Mouse (Mus musculus) limb, embryonic 10.5 days (tissue): Measurements from ENCODE around the gene Iqsec1. TPM values are rescaled to one million over a fixed set of nuclear protein-coding genes. Genes with fewer than 3 reads are reported as not detected.

Experiments
- DNase-seq: peaks from one replicate; pipeline ENCODE4 v3.0.0-alpha.2; 2017; ENCODE audit warnings: low spot score
- H3K27ac ChIP-seq: fragments of 300-500 bp; sonication (generic); 2 replicates; pipeline ENCODE4 v1.5.1; 2016; ENCODE audit warnings: mild to moderate bottlenecking
- H3K27me3 ChIP-seq: fragments of 300-500 bp; sonication (generic); 2 replicates; pipeline ENCODE4 v1.6.1; 2016; ENCODE audit warnings: low read depth, mild to moderate bottlenecking; ENCODE audit not compliant: poor library complexity, severe bottlenecking
- H3K36me3 ChIP-seq: fragments of 300-500 bp; sonication (generic); 2 replicates; pipeline ENCODE4 v1.6.1; 2016; ENCODE audit warnings: mild to moderate bottlenecking, moderate library complexity
- H3K4me1 ChIP-seq: fragments of 300-500 bp; sonication (generic); 2 replicates; pipeline ENCODE4 v1.6.1; 2016
- H3K4me3 ChIP-seq: fragments of 300-500 bp; sonication (generic); 2 replicates; pipeline ENCODE4 v1.5.1; 2016; ENCODE audit warnings: mild to moderate bottlenecking, moderate library complexity
- H3K9me3 ChIP-seq: fragments of 300-500 bp; sonication (generic); replicated peaks from 2 replicates; pipeline ENCODE4 v1.6.1; 2016; ENCODE audit warnings: mild to moderate bottlenecking
- WGBS: fragments of 180-500 bp; shearing (Covaris S2); methylation state at CpG from one replicate; pipeline ENCODE4 v1.1.7; 2016; 5-methylcytosine and 5-hydroxymethylcytosine counted together
- polyA plus RNA-seq: library from polyadenylated mRNA; unstranded; fragments of >200 nt; fragmentation: Nextera tagmentation; extraction: Ambion mirVana; gene quantifications from 2 replicates; pipeline ENCODE4 v1.2.1, GENCODE M21; 2016

Iqsec1 gene
- polyA plus RNA-seq, 1 experiment from 2014 or later, result 6.7 TPM

- Histone ChIP-seq H3K4me1 (peaks cover 17% of the 10 kb centered on the region), H3K4me3 (no peak overlapping the region), H3K27ac (no peak overlapping the region), H3K9me3 (no peaks in the 10 kb centered on the region), H3K36me3 (no peaks in the 10 kb centered on the region), H3K27me3 (peaks cover 9% of the 10 kb centered on the region; the same call in 1 of the 2 replicates)
- no peak for DNase-seq
- 76% methylated on average over 1 of the region's 1 CpGs for WGBS
Observed at GRCm38 (mm10) chr6:90813526-90813925, 175.0 kb downstream of the Iqsec1 start.

GRCm38 (mm10) chr6:90812584-90812983 is 175.9 kb downstream of the Iqsec1 start:
- Histone ChIP-seq H3K4me1 (peaks cover 26% of the 10 kb centered on the region), H3K9me3 (no peaks in the 10 kb centered on the region), H3K36me3 (no peaks in the 10 kb centered on the region), H3K27ac (no peak overlapping the region), H3K4me3 (no peak overlapping the region), H3K27me3 (peaks cover 9% of the 10 kb centered on the region; the same call in 1 of the 2 replicates)
- DNase-seq, result no peak
- 89% methylated on average over 8 of the region's 8 CpGs for WGBS

GRCm38 (mm10) chr6:90812072-90812471 is 176.4 kb downstream of the Iqsec1 start:
- Histone ChIP-seq H3K36me3 (no peaks in the 10 kb centered on the region), H3K4me3 (no peak overlapping the region), H3K9me3 (no peaks in the 10 kb centered on the region), H3K27me3 (peaks cover 9% of the 10 kb centered on the region; the same call in 1 of the 2 replicates), H3K4me1 (peaks cover 26% of the 10 kb centered on the region), H3K27ac (no peak overlapping the region)
- WGBS, result 73% methylated on average over 3 of the region's 3 CpGs
- DNase-seq, result no peak

GRCm38 (mm10) chr6:90810576-90810975 is 177.9 kb downstream of the Iqsec1 start:
- Histone ChIP-seq H3K9me3 (no peaks in the 10 kb centered on the region), H3K27ac (no peak overlapping the region), H3K4me1 (peaks cover 26% of the 10 kb centered on the region), H3K4me3 (0 out of 2 replicates have a peak overlapping the region, but pooled peaks have one; percentile 45), H3K27me3 (peaks cover 9% of the 10 kb centered on the region; the same call in 1 of the 2 replicates), H3K36me3 (no peaks in the 10 kb centered on the region)
- DNase-seq, result no peak
- 58% methylated on average over 1 of the region's 1 CpGs for WGBS

- no peaks in the 10 kb centered on the region for H3K9me3 ChIP-seq
- peaks cover 26% of the 10 kb centered on the region for H3K4me1 ChIP-seq
- 2% methylated on average over 22 of the region's 22 CpGs for WGBS
- 0 out of 2 replicates have a peak overlapping the region, but pooled peaks have one; percentile 11 for H3K27ac ChIP-seq
- peak; percentile 87 for DNase-seq
- H3K36me3 ChIP-seq, result no peaks in the 10 kb centered on the region
- peak overlapping the region; percentile 45 for H3K4me3 ChIP-seq
- peaks cover 9% of the 10 kb centered on the region; the same call in 1 of the 2 replicates for H3K27me3 ChIP-seq
Observed at GRCm38 (mm10) chr6:90809960-90810362, 178.5 kb downstream of the Iqsec1 start.

- Histone ChIP-seq H3K36me3 (no peaks in the 10 kb centered on the region), H3K27ac (no peak overlapping the region), H3K4me1 (peaks cover 26% of the 10 kb centered on the region), H3K4me3 (0 out of 2 replicates have a peak overlapping the region, but pooled peaks have one; percentile 45), H3K9me3 (no peaks in the 10 kb centered on the region), H3K27me3 (peaks cover 9% of the 10 kb centered on the region; the same call in 1 of the 2 replicates)
- no peak for DNase-seq
- 73% methylated on average over 11 of the region's 11 CpGs for WGBS
Observed at GRCm38 (mm10) chr6:90809077-90809840, 179.2 kb downstream of the Iqsec1 start.

- Histone ChIP-seq H3K4me1 (peaks cover 26% of the 10 kb centered on the region), H3K9me3 (no peaks in the 10 kb centered on the region), H3K4me3 (no peak overlapping the region), H3K27me3 (peaks cover 9% of the 10 kb centered on the region; the same call in 1 of the 2 replicates), H3K36me3 (no peaks in the 10 kb centered on the region), H3K27ac (no peak overlapping the region)
- WGBS, result 13% methylated on average over 5 of the region's 5 CpGs
- DNase-seq, result peak; percentile 34
Observed at GRCm38 (mm10) chr6:90808544-90808943, 179.9 kb downstream of the Iqsec1 start.

- Histone ChIP-seq H3K9me3 (no peaks in the 10 kb centered on the region), H3K4me3 (no peak overlapping the region), H3K36me3 (no peaks in the 10 kb centered on the region), H3K4me1 (peaks cover 26% of the 10 kb centered on the region), H3K27ac (no peak overlapping the region), H3K27me3 (peaks cover 9% of the 10 kb centered on the region; the same call in 1 of the 2 replicates)
- 68% methylated on average over 3 of the region's 3 CpGs for WGBS
- DNase-seq, result no peak
Observed at GRCm38 (mm10) chr6:90808134-90808533, 180.4 kb downstream of the Iqsec1 start.

GRCm38 (mm10) chr6:90807581-90807980 is 180.9 kb downstream of the Iqsec1 start:
- no peak overlapping the region for H3K4me3 ChIP-seq
- H3K4me1 ChIP-seq, result peaks cover 26% of the 10 kb centered on the region
- H3K9me3 ChIP-seq, result no peaks in the 10 kb centered on the region
- H3K27ac ChIP-seq, result no peak overlapping the region
- no peaks in the 10 kb centered on the region for H3K36me3 ChIP-seq
- 62% methylated on average over 2 of the region's 2 CpGs for WGBS
- peaks cover 9% of the 10 kb centered on the region; the same call in 1 of the 2 replicates for H3K27me3 ChIP-seq
- no peak for DNase-seq

GRCm38 (mm10) chr6:90806743-90807142 is 181.7 kb downstream of the Iqsec1 start:
- Histone ChIP-seq H3K27me3 (peaks cover 9% of the 10 kb centered on the region; the same call in 1 of the 2 replicates), H3K36me3 (no peaks in the 10 kb centered on the region), H3K4me1 (peaks cover 26% of the 10 kb centered on the region), H3K27ac (no peak overlapping the region), H3K9me3 (no peaks in the 10 kb centered on the region), H3K4me3 (no peak overlapping the region)
- no peak for DNase-seq
- WGBS, result 87% methylated on average over 1 of the region's 1 CpGs

- DNase-seq, result no peak
- H3K4me3 ChIP-seq, result no peak overlapping the region
- peaks cover 21% of the 10 kb centered on the region for H3K4me1 ChIP-seq
- H3K9me3 ChIP-seq, result no peaks in the 10 kb centered on the region
- no peak overlapping the region for H3K27ac ChIP-seq
- WGBS, result 71% methylated on average over 2 of the region's 2 CpGs
- peaks cover 9% of the 10 kb centered on the region; the same call in 1 of the 2 replicates for H3K27me3 ChIP-seq
- no peaks in the 10 kb centered on the region for H3K36me3 ChIP-seq
Observed at GRCm38 (mm10) chr6:90805101-90805500, 183.4 kb downstream of the Iqsec1 start.

GRCm38 (mm10) chr6:90804646-90805045 is 183.8 kb downstream of the Iqsec1 start:
- Histone ChIP-seq H3K36me3 (no peaks in the 10 kb centered on the region), H3K9me3 (no peaks in the 10 kb centered on the region), H3K4me3 (no peak overlapping the region), H3K27ac (no peak overlapping the region), H3K27me3 (peaks cover 9% of the 10 kb centered on the region; the same call in 1 of the 2 replicates), H3K4me1 (peaks cover 17% of the 10 kb centered on the region)
- DNase-seq, result no peak

GRCm38 (mm10) chr6:90802604-90803003 is 185.9 kb downstream of the Iqsec1 start:
- H3K4me3 ChIP-seq, result no peak overlapping the region
- no peaks in the 10 kb centered on the region for H3K9me3 ChIP-seq
- WGBS, result 84% methylated on average over 8 of the region's 8 CpGs
- H3K36me3 ChIP-seq, result no peaks in the 10 kb centered on the region
- H3K27me3 ChIP-seq, result no peaks in the 10 kb centered on the region
- DNase-seq, result no peak
- H3K27ac ChIP-seq, result no peak overlapping the region
- H3K4me1 ChIP-seq, result no peaks in the 10 kb centered on the region
